Mouse (Mus musculus) C2C12 (cell line): ENCODE results near the gene Aspscr1.

Experiments used
- CTCF ChIP-seq: IDR thresholded peaks from one replicate; pipeline ENCODE4 v1.5.1; 2011; ENCODE audit not compliant: control insufficient read depth, insufficient read depth, insufficient read length
- USF1 ChIP-seq: IDR thresholded peaks from one replicate; pipeline ENCODE4 v1.6.1; 2011; ENCODE audit warnings: low read depth, mild to moderate bottlenecking, control low read depth, moderate library complexity

DNA sequence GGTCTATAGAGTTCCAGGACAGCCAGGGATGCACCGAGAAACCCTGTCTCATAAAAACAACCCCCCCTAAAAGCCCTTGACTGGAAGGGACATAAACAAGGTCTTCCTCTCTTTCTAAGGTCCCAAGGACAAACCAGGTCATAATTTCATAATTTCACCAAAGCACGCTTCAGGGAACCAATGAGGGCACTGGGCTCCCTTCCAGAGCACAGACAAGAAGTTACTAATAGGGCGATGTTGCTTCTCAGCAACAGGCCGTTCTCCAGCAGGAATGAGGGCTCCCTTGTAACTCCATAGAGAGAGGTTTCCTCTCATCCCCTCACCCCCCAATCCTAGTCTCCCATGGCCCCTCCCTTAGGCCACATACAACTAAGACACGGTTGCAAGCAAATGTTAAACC is 68.2 kb downstream of the Aspscr1 start:
- TF ChIP-seq USF1, result no peak
- no peak for TF ChIP-seq CTCF
